ENCODE assay signal across 8 mouse cellular contexts in the genomic region with DNA sequence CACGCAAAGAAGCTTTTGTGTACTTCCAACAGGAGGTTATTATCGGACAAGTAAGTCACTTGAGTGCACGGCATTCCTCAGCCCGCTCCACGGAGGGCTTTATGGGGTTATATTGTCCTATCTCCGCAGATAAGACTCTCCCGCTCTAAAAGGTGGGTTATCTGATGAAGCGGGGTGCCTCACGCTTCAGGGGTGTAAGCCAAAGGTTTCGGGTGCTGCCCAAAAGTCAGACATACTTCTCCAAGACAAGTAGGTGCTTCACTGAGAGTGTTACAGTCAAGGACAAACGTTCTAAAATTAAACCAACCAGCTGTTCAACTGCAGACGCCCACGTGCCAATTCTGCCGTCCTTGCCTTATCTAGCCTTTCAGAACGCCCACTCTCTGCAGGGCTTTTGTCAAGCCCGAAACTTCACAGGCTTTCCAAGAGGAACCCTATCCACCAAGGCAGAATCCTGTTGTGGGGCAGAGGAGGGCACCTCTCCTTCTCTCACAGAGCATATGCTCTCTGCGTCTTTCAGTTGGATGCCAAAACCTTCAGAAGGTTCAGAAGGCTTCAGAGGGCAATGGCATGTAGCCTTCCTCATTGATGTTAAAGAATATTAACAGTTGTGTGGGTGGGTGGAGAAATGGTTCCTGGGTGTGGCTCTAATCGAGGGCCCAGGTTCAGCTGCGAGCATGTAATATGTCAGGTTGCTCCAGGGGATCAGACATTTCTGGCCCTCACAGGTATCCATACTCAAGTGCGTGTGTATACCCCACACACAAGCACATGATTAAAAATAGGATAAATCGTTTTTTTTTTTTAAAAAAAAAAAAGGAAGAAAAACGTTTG. TPM values are rescaled to one million over a fixed set of nuclear protein-coding genes. Genes with fewer than 3 reads are reported as not detected.
DNase-seq lines count a peak whose midpoint lies in the region; ATAC-seq and TF ChIP-seq lines count a peak whose summit lies in the region.

No protein-coding gene starts in this region.

- 69% methylated on average over 22 of the region's 22 CpGs for WGBS in cerebellum, adult 2 months
- WGBS in intestine, postnatal 0 days, result 44% methylated on average over 22 of the region's 22 CpGs
- 85% methylated on average over 22 of the region's 22 CpGs for WGBS in forebrain, embryonic 11.5 days

- H3K4me3 ChIP-seq in cerebellum, adult 2 months (replicated peaks; ENCODE audit: insufficient read depth, low read depth, low read length), result no peak overlapping the region
- peak overlapping the region; percentile 9; the same call in 1 of the 2 replicates for H3K4me3 ChIP-seq in intestine, postnatal 0 days (ENCODE audit: low read depth, low read length)
- H3K4me3 ChIP-seq in forebrain, embryonic 11.5 days (ENCODE audit: low read depth, low read length), result no peak overlapping the region

- no peak for TF ChIP-seq CTCF in cerebellum, adult 2 months (IDR thresholded peaks at IDR 0.05; ENCODE audit: borderline replicate concordance, insufficient read depth, low read depth, low read length)
- TF ChIP-seq CTCF in intestine, postnatal 0 days (IDR thresholded peaks at IDR 0.05; ENCODE audit: low read depth), result no peak

- ATAC-seq in intestine, postnatal 0 days, result no peak
- ATAC-seq in megakaryocyte-erythroid progenitor cell, adult 5-6 weeks (replicated peaks; ENCODE audit: low FRiP score, low TSS enrichment, poor library complexity, severe bottlenecking), result peak; percentile 50
- ATAC-seq in forebrain, embryonic 11.5 days (replicated peaks; ENCODE audit: low FRiP score), result no peak

- H3K9me3 ChIP-seq in intestine, postnatal 0 days (ENCODE audit: control insufficient read depth), result no peaks in the 10 kb centered on the region
- H3K9me3 ChIP-seq in forebrain, embryonic 11.5 days (ENCODE audit: control insufficient read depth, low read length), result no peaks in the 10 kb centered on the region

- TF ChIP-seq POLR2A in cerebellum, adult 2 months (IDR thresholded peaks at IDR 0.05; ENCODE audit: borderline replicate concordance, insufficient read depth, low read length), result no peak

- H3K27me3 ChIP-seq in cerebellum, adult 2 months (ENCODE audit: control insufficient read depth, insufficient read depth, low read length), result no peaks in the 10 kb centered on the region
- H3K27me3 ChIP-seq in intestine, postnatal 0 days (replicated peaks; ENCODE audit: control insufficient read depth, insufficient read depth, low read length), result 0 out of 2 replicates have a peak, but pooled peaks cover 11% of the 10 kb centered on the region
- H3K27me3 ChIP-seq in forebrain, embryonic 11.5 days (ENCODE audit: control insufficient read depth, insufficient read depth, low read length), result no peaks in the 10 kb centered on the region

- DNase-seq in cerebellum, adult 2 months, result no peak
- DNase-seq in cerebellum, postnatal 4 days (ENCODE audit: low spot score in 2 of 2), result no peak
- peak; percentile 55 to 79 for DNase-seq in frontal cortex, postnatal 36 days (ENCODE audit: low spot score in 2 of 2)
- DNase-seq in forebrain, embryonic 11.5 days (ENCODE audit: low spot score), result no peak
- DNase-seq in spleen, postnatal 10 days (ENCODE audit: low spot score in 2 of 2), result no peak
- no peak for DNase-seq in thymus, adult 18-20 months

- peak overlapping the region; percentile 44 for H3K4me2 ChIP-seq in intestine, postnatal 0 days (replicated peaks; ENCODE audit: low read depth)
- H3K4me2 ChIP-seq in forebrain, embryonic 11.5 days (ENCODE audit: low read depth, low read length, severe bottlenecking), result no peak overlapping the region

- peak overlapping the region; percentile 50; the same call in 1 of the 2 replicates for H3K27ac ChIP-seq in cerebellum, adult 2 months (ENCODE audit: insufficient read depth, low read length)
- no peak overlapping the region for H3K27ac ChIP-seq in intestine, postnatal 0 days (ENCODE audit: low read depth, low read length)
- H3K27ac ChIP-seq in forebrain, embryonic 11.5 days (ENCODE audit: low read depth, low read length), result no peak overlapping the region

- H3K4me1 ChIP-seq in cerebellum, adult 2 months (ENCODE audit: control insufficient read depth, insufficient read depth, low read length), result peaks cover 19% of the 10 kb centered on the region
- peaks cover 9% of the 10 kb centered on the region for H3K4me1 ChIP-seq in intestine, postnatal 0 days (replicated peaks; ENCODE audit: control insufficient read depth, insufficient read depth, low read length)
- no peaks in the 10 kb centered on the region for H3K4me1 ChIP-seq in forebrain, embryonic 11.5 days (replicated peaks; ENCODE audit: control insufficient read depth, insufficient read depth, low read length)

- no peaks in the 10 kb centered on the region for H3K36me3 ChIP-seq in intestine, postnatal 0 days (ENCODE audit: control insufficient read depth, insufficient read depth)
- H3K36me3 ChIP-seq in forebrain, embryonic 11.5 days (ENCODE audit: control insufficient read depth, insufficient read depth, low read length), result no peaks in the 10 kb centered on the region

- no peak overlapping the region for H3K9ac ChIP-seq in intestine, postnatal 0 days (ENCODE audit: low read depth, low read length)
- H3K9ac ChIP-seq in forebrain, embryonic 11.5 days (ENCODE audit: low read length), result no peak overlapping the region

RNA-seq across cellular contexts. Expression of a gene that starts 32.4 kb away (rescaled TPM):
- polyA plus RNA-seq in cerebellum, adult 2 months (2012; rRNA removed), result 14.6 and 17.3 TPM in 2 replicates
- 0.10 and 0.25 TPM in 2 replicates for polyA plus RNA-seq in intestine, postnatal 0 days (2015; fragmentation: Nextera tagmentation; extraction: Ambion mirVana)
- total RNA-seq in megakaryocyte-erythroid progenitor cell, adult 5-6 weeks (2014; fragmentation: Nextera tagmentation), result 14.0 and 14.9 TPM in 2 replicates
- 8.7 and 24.8 TPM in 2 replicates for total RNA-seq in megakaryocyte-erythroid progenitor cell, adult 5-6 weeks (2017)
- 2.9 and 4.4 TPM in 2 replicates for polyA plus RNA-seq in forebrain, embryonic 11.5 days (2014; fragmentation: Nextera tagmentation; extraction: Ambion mirVana)

Comparison
In these comparisons a context has a peak if more than half of its experiments do, and no peak if none do; other contexts are left out.
1. DNase-seq: peak in frontal cortex, postnatal 36 days (2 of 2); none in cerebellum, adult 2 months (0 of 2), cerebellum, postnatal 4 days (0 of 2), forebrain, embryonic 11.5 days (single experiment), spleen, postnatal 10 days (0 of 2) and thymus, adult 18-20 months (0 of 2).